Mouse (Mus musculus) hindbrain, embryonic 10.5 days (tissue): ENCODE measurements around the gene Cbarp. TPM values are rescaled to one million over a fixed set of nuclear protein-coding genes. Genes with fewer than 3 reads are reported as not detected.
"Not testable (repeated sequence)": the region's sequence is repeated elsewhere in the genome, so short reads cannot be mapped to it uniquely, and the experiment has no call there.

Source experiments
- DNase-seq: peaks from one replicate; pipeline ENCODE4 v3.0.0-alpha.2; 2017; ENCODE audit warnings: low spot score
- H3K27ac ChIP-seq: fragments of 300-500 bp; sonication (generic); 2 replicates; pipeline ENCODE4 v1.5.1; 2016; ENCODE audit warnings: mild to moderate bottlenecking, moderate library complexity
- H3K27me3 ChIP-seq: fragments of 300-500 bp; sonication (generic); 2 replicates; pipeline ENCODE4 v1.6.1; 2016; ENCODE audit warnings: mild to moderate bottlenecking; ENCODE audit not compliant: poor library complexity, insufficient read depth, severe bottlenecking
- H3K36me3 ChIP-seq: fragments of 300-500 bp; sonication (generic); 2 replicates; pipeline ENCODE4 v1.6.1; 2016; ENCODE audit warnings: mild to moderate bottlenecking, moderate library complexity
- H3K4me1 ChIP-seq: fragments of 300-500 bp; sonication (generic); replicated peaks from 2 replicates; pipeline ENCODE4 v1.6.1; 2016; ENCODE audit warnings: mild to moderate bottlenecking
- H3K4me3 ChIP-seq: fragments of 300-500 bp; sonication (generic); 2 replicates; pipeline ENCODE4 v1.5.1; 2016; ENCODE audit warnings: mild to moderate bottlenecking, moderate library complexity
- H3K9me3 ChIP-seq: fragments of 300-500 bp; sonication (generic); 2 replicates; pipeline ENCODE4 v1.6.1; 2016; ENCODE audit warnings: mild to moderate bottlenecking, moderate library complexity
- WGBS: fragments of 180-500 bp; shearing (Covaris S2); methylation state at CpG from one replicate; pipeline ENCODE4 v1.1.7; 2016; 5-methylcytosine and 5-hydroxymethylcytosine counted together
- polyA plus RNA-seq: library from polyadenylated mRNA; unstranded; fragments of >200 nt; fragmentation: Nextera tagmentation; extraction: Ambion mirVana; gene quantifications from 2 replicates; pipeline ENCODE4 v1.2.1, GENCODE M21; 2016

Gene Cbarp
- polyA plus RNA-seq, 1 experiment from 2014 or later, result 15.0 TPM

DNA sequence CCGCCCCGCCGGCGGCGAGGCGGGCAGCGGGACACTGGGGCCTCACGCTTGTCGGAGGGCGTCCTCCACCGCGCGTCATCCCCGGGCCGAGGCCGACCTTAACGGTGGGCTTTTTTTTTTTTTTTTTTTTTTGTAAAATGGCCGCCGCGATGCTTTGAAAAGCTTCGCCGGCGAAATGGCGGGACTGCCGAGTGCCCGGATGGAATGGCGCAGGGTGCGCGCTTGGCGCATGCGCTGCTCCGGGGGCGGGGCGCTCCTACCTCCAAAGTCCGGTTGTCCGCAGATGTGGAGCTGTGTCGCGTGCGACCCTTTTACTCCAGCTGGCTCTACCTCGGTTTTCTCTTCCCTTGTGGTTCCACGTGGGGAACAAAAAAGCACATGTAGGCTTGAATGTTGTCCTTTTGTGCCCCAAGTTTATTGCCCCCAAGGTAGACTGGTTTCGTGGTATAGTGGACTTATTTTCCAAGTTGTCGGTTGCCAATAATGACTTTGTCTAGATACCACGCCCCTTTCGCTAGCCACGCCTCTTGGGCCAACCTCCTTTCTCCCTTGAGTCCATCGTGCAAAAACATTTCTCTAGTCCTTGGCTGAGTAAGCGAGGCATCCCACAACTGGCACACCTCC is 27.5 kb upstream of the Cbarp start:
- peaks cover 83% of the 10 kb centered on the region for H3K4me1 ChIP-seq
- peak overlapping the region; percentile 100 for H3K27ac ChIP-seq
- H3K9me3 ChIP-seq, result no peaks in the 10 kb centered on the region
- WGBS, result under 1% methylated on average over 48 of the region's 48 CpGs
- peak; percentile 96 for DNase-seq
- peak overlapping the region; percentile 93 for H3K4me3 ChIP-seq
- peaks cover 40% of the 10 kb centered on the region for H3K36me3 ChIP-seq
- H3K27me3 ChIP-seq, result peaks cover 8% of the 10 kb centered on the region

GRCm38 (mm10) chr10:80167460-80168037 is 26.9 kb upstream of the Cbarp start:
- DNase-seq, result peak; percentile 99
- Histone ChIP-seq H3K4me3 (peak overlapping the region; percentile 93), H3K9me3 (no peaks in the 10 kb centered on the region), H3K36me3 (peaks cover 36% of the 10 kb centered on the region), H3K27ac (peak overlapping the region; percentile 100), H3K27me3 (peaks cover 8% of the 10 kb centered on the region), H3K4me1 (peaks cover 84% of the 10 kb centered on the region)
- under 1% methylated on average over 55 of the region's 55 CpGs for WGBS

GRCm38 (mm10) chr10:80166136-80166535 is 25.5 kb upstream of the Cbarp start:
- WGBS, result 85% methylated on average over 4 of the region's 4 CpGs
- peaks cover 22% of the 10 kb centered on the region for H3K36me3 ChIP-seq
- not testable (repeated sequence) for DNase-seq, H3K9me3 ChIP-seq, H3K27me3 ChIP-seq
- H3K4me1 ChIP-seq, result peaks cover 85% of the 10 kb centered on the region
- peak overlapping the region; percentile 93 for H3K4me3 ChIP-seq
- H3K27ac ChIP-seq, result peak overlapping the region; percentile 100

- WGBS, result 16% methylated on average over 20 of the region's 20 CpGs
- Histone ChIP-seq H3K4me3 (peak within 1 kb of the TSS; percentile 93), H3K36me3 (peaks cover 17% of the 10 kb centered on the region), H3K9me3 (no peaks in the 10 kb centered on the region), H3K27me3 (peaks cover 8% of the 10 kb centered on the region), H3K27ac (peak within 1 kb of the TSS; percentile 100), H3K4me1 (peaks cover 87% of the 10 kb centered on the region)
- peak; percentile 54 for DNase-seq
These were observed 24.9 kb upstream of the Cbarp start, which contains the start of gene Cirbp for GRCm38 (mm10) chr10:80165392-80166128. Gene Cirbp (plus strand): TSS chr10:80165985.

DNA sequence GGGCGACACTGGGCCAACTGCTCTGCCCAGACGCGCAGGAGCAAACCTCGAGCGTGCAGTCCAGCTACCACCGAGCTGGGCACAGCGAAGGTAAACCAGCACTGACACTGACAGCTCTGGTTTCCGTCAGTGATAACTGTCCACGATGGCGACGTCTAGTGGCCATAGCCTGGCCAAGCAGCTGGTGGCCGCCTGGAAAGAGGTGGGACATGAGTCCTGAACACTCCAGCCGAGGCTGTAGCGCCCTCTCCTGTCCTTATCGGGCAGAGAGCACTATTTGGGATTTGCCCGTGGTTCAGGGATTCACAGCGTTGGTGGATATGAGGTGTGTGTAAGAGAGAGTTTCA is 24.3 kb upstream of the Cbarp start:
- Histone ChIP-seq H3K36me3 (peaks cover 11% of the 10 kb centered on the region), H3K27ac (peak overlapping the region; percentile 81), H3K9me3 (no peaks in the 10 kb centered on the region), H3K27me3 (peaks cover 8% of the 10 kb centered on the region), H3K4me3 (peak overlapping the region; percentile 53), H3K4me1 (peaks cover 87% of the 10 kb centered on the region)
- DNase-seq, result peak; percentile 96
- WGBS, result under 1% methylated on average over 17 of the region's 17 CpGs

- H3K27me3 ChIP-seq, result peaks cover 8% of the 10 kb centered on the region
- H3K27ac ChIP-seq, result peak overlapping the region; percentile 81
- peaks cover 6% of the 10 kb centered on the region; the same call in 1 of the 2 replicates for H3K36me3 ChIP-seq
- DNase-seq, result no peak
- peaks cover 87% of the 10 kb centered on the region for H3K4me1 ChIP-seq
- H3K4me3 ChIP-seq, result peak overlapping the region; percentile 53
- 11% methylated on average over 44 of the region's 44 CpGs for WGBS
- H3K9me3 ChIP-seq, result no peaks in the 10 kb centered on the region
These were observed 23.7 kb upstream of the Cbarp start for GRCm38 (mm10) chr10:80164161-80164997.

DNA sequence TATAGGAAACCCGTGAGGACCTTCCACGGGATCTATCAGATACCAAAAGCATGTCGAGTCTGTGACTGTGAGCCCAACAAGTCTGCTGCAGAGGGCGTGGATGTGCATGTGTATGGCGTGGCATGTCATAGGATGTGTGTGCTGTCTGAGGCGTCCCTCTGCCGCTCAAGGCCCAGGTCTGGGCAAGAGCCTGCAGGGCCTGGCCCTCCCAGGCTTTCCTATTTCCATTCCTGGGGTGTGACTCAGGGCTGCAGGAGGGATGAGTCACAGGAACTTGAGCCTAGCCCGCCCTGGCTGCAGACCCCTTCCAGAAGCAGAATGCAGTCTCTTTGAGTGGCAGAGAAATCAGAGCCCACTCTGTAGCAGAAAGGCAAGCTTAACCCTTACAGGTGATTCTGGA is 23.1 kb upstream of the Cbarp start:
- H3K9me3 ChIP-seq, result no peaks in the 10 kb centered on the region
- peaks cover 87% of the 10 kb centered on the region for H3K4me1 ChIP-seq
- WGBS, result 77% methylated on average over 8 of the region's 8 CpGs
- H3K36me3 ChIP-seq, result no peaks in the 10 kb centered on the region
- no peak for DNase-seq
- peak overlapping the region; percentile 53; the same call in 1 of the 2 replicates for H3K4me3 ChIP-seq
- H3K27me3 ChIP-seq, result peaks cover 8% of the 10 kb centered on the region
- H3K27ac ChIP-seq, result peak overlapping the region; percentile 81; the same call in 1 of the 2 replicates

DNA sequence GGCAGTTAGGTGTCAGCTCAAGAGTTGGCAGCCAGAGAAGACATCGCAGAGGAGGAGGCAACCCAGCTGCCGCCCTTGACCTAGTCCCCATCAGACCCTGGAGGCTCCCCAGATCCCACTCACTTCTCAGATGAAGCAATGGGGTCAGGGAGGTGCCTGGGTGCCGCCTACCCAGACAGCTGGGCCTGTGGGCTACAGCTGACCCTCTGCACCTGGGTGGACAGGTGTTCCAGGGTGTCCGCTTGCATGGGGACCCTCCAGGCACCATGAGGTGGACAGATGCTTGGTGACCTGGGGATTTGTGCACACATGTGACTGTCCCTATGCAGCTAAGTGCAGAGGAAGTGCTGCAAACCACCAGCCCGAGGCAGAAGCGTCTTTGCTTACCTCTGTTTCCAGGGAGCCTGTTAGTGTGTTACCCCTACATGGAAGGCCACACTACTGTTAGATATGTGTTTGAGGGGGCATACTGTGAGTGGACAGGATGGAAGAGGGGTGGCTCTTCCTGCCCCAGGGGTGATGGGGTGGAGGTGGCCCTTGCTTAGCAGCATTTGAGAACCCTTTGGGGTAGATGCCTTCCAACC is 22.2 kb upstream of the Cbarp start:
- H3K4me3 ChIP-seq, result peak overlapping the region; percentile 49; the same call in 1 of the 2 replicates
- peaks cover 8% of the 10 kb centered on the region for H3K36me3 ChIP-seq
- DNase-seq, result no peak
- peaks cover 8% of the 10 kb centered on the region for H3K27me3 ChIP-seq
- no peaks in the 10 kb centered on the region for H3K9me3 ChIP-seq
- 72% methylated on average over 6 of the region's 6 CpGs for WGBS
- H3K4me1 ChIP-seq, result peaks cover 91% of the 10 kb centered on the region
- H3K27ac ChIP-seq, result peak overlapping the region; percentile 93

- peaks cover 8% of the 10 kb centered on the region for H3K27me3 ChIP-seq
- H3K4me1 ChIP-seq, result peaks cover 96% of the 10 kb centered on the region
- no peak for DNase-seq
- H3K27ac ChIP-seq, result peak overlapping the region; percentile 93
- H3K9me3 ChIP-seq, result no peaks in the 10 kb centered on the region
- peak overlapping the region; percentile 49 for H3K4me3 ChIP-seq
- H3K36me3 ChIP-seq, result peaks cover 14% of the 10 kb centered on the region
- 86% methylated on average over 3 of the region's 3 CpGs for whole genome bisulfite sequencing
These were observed 21.6 kb upstream of the Cbarp start for GRCm38 (mm10) chr10:80162243-80162608.

DNA sequence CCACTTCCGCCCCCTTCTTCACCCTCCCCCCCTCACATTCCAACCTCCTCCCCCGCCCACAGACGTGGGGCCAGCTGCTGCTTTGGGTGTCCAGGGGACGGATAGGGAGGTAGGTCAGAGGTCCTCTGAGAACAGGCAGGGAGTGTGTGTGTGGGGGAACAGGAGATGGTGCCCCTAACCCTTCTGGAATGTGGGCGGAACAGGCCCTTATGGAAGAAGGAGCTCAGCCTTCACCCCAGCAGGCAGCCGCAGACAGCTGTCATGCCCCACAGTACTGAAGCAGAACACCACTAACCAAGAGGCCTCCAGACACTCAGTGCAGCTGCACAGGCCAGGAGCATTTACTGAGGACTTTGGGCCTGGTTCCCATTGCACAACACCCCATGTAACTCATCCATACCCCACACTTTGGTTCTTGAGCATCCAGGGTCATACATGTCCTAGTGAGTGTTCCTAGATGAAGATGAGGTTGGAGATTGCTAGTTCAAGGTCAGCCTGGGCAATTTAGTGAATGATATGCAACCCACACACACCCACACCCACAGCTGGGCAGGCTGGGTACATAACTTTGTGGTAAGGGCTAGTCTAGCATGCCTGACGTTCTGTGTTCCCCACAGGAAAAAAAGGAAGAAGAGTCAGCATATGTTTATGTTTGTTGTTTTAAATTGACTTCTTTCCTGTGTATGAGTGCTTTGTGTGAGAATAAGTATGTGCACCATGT is 21.0 kb upstream of the Cbarp start:
- peaks cover 96% of the 10 kb centered on the region for H3K4me1 ChIP-seq
- DNase-seq, result peak; percentile 79

GRCm38 (mm10) chr10:80160455-80161371 is 20.1 kb upstream of the Cbarp start:
- DNase-seq, result peak; percentile 83
- H3K27me3 ChIP-seq, result peaks cover 8% of the 10 kb centered on the region
- peaks cover 97% of the 10 kb centered on the region for H3K4me1 ChIP-seq
- no peaks in the 10 kb centered on the region for H3K9me3 ChIP-seq
- WGBS, result under 1% methylated on average over 33 of the region's 33 CpGs
- H3K4me3 ChIP-seq, result peak overlapping the region; percentile 49
- peaks cover 29% of the 10 kb centered on the region for H3K36me3 ChIP-seq
- peak overlapping the region; percentile 93 for H3K27ac ChIP-seq

More for the DNA sequence above, 21.0 kb upstream of the Cbarp start:
- Histone ChIP-seq H3K27ac (peak overlapping the region; percentile 93), H3K27me3 (peaks cover 8% of the 10 kb centered on the region), H3K9me3 (no peaks in the 10 kb centered on the region), H3K36me3 (peaks cover 19% of the 10 kb centered on the region), H3K4me3 (peak overlapping the region; percentile 49)
- 6% methylated on average over 7 of the region's 7 CpGs for WGBS
